Mouse (Mus musculus) G1E (cell line): ENCODE results near the gene Rplp0.

Source experiments
- POLR2AphosphoS5 ChIP-seq: IDR thresholded peaks from 2 replicates; pipeline ENCODE4 v1.6.1; 2012; ENCODE audit warnings: low read depth, low read length, inconsistent platforms; ENCODE audit not compliant: insufficient replicate concordance
- TAL1 ChIP-seq: conservative IDR thresholded peaks from 2 replicates; pipeline ENCODE4 v1.6.1; 2012; ENCODE audit warnings: low read depth, low read length, inconsistent platforms, mixed read lengths

- no peak for TF ChIP-seq POLR2AphosphoS5
- TF ChIP-seq TAL1 = no peak
Measured at GRCm38 (mm10) chr5:115512375-115512774, 46.9 kb upstream of the Rplp0 start.
